Mouse (Mus musculus): ENCODE data around the gene Ctnna3. TPM values are rescaled to one million over a fixed set of nuclear protein-coding genes. Genes with fewer than 3 reads are reported as not detected.

Gene Ctnna3
- polyA plus RNA-seq, 2 experiments = 0.03 TPM; not detected in 1

DNA sequence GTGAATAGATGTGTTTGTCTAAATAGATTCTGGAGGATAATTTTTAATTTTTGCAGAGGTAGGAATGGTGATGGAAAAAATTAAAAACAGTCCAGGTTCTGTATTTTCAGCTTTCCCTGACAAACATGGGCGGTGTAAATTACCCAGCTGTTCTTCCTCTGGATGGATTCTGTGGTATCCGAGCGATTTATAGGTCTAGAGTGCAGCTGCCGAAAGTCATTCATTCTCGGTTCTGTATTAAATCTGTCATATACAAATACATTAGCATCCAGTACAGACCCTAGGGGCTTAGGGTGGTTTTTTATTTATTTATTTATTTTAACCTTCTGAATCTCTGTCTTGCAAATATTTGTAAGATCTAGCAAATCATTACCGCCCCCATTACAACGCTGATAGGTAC is 356.5 kb downstream of the Ctnna3 start:
- H3K27me3 ChIP-seq (ENCODE audit: control insufficient read depth, insufficient read depth, low read length) = no peaks in the 10 kb centered on the region
- no peak for DNase-seq (ENCODE audit: low read depth in 3 of 3, low spot score in 3 of 3)
- no peak overlapping the region for H3K9ac ChIP-seq (replicated peaks)
- no peaks in the 10 kb centered on the region for H3K9me3 ChIP-seq (ENCODE audit: control insufficient read depth, low read length)
- no peak overlapping the region for H3K4me2 ChIP-seq (ENCODE audit: low read depth)
- no peaks in the 10 kb centered on the region for H3K4me1 ChIP-seq (replicated peaks; ENCODE audit: control insufficient read depth in 2 of 2, insufficient read depth in 2 of 2, low read length in 1 of 2)
- WGBS (ENCODE audit: insufficient replicate concordance) = 78% methylated on average over 7 of the region's 7 CpGs
- ATAC-seq (ENCODE audit: insufficient read depth) = no peak
- no peak overlapping the region for H3K27ac ChIP-seq
- no peaks in the 10 kb centered on the region for H3K36me3 ChIP-seq (replicated peaks; ENCODE audit: control insufficient read depth, insufficient read depth, low read depth)
- H3K4me3 ChIP-seq (ENCODE audit: insufficient read depth in 1 of 2, low read depth in 2 of 2, low read length in 2 of 2) = no peak overlapping the region
- no peak for TF ChIP-seq EP300 (IDR thresholded peaks at IDR 0.05; ENCODE audit: low read depth)

DNA sequence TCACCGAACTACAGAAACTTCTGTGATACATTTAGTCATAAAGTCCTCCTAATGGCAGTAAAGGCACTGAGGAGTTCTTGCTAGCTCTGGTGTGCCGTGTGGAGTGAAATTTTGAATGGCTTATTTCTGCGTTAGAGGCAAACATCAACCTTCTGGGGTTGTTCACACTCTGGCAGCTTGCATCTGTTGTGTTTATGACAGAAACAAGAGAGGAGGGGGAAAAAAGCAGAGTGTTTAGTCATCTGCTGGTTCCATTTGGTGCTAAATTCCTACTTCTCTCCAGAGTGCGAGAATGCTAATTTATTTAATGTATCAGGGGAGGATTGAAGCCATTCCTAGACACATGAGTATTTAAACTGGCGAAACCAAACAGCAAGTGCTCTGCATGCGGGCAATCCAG is 374.0 kb downstream of the Ctnna3 start:
- Histone ChIP-seq H3K27ac (no peak overlapping the region), H3K9ac (replicated peaks) (no peak overlapping the region), H3K4me3 (ENCODE audit: insufficient read depth in 1 of 2, low read depth in 2 of 2, low read length in 2 of 2) (no peak overlapping the region), H3K27me3 (ENCODE audit: control insufficient read depth, insufficient read depth, low read length) (no peaks in the 10 kb centered on the region), H3K9me3 (ENCODE audit: control insufficient read depth, low read length) (no peaks in the 10 kb centered on the region), H3K36me3 (replicated peaks; ENCODE audit: control insufficient read depth, insufficient read depth, low read depth) (no peaks in the 10 kb centered on the region), H3K4me2 (ENCODE audit: low read depth) (no peak overlapping the region), H3K4me1 (replicated peaks; ENCODE audit: control insufficient read depth in 2 of 2, insufficient read depth in 2 of 2, low read length in 1 of 2) (no peaks in the 10 kb centered on the region)
- TF ChIP-seq EP300 (IDR thresholded peaks at IDR 0.05; ENCODE audit: low read depth) (no peak), CTCF (IDR thresholded peaks at IDR 0.05; ENCODE audit: low read depth) (no peak)
- no peak for ATAC-seq (ENCODE audit: insufficient read depth)
- 58% methylated on average over 6 of the region's 6 CpGs for WGBS (ENCODE audit: insufficient replicate concordance)
- no peak for DNase-seq (ENCODE audit: low read depth in 3 of 3, low spot score in 3 of 3)

DNA sequence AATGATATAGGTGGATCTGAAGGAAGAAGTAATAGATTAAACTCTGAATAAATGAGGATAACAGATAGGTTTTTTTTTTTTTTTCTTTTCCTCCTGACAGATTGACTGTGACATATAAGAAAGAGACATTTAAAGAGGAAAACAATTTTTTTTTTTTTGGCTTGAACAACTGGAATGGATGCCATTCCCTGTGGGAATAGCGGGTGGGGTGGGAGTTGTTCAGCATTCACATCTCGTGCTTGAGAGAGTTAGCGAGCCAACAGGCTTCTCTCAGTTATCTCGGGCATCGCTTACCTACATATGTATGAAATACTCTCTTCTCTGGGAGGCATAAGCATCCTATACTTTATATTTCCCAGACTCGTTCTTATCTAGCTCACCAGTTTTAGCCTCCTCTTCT is 375.7 kb downstream of the Ctnna3 start:
- WGBS (ENCODE audit: insufficient replicate concordance) = 75% methylated on average over 6 of the region's 6 CpGs
- Histone ChIP-seq H3K9ac (replicated peaks) (no peak overlapping the region), H3K4me1 (replicated peaks; ENCODE audit: control insufficient read depth in 2 of 2, insufficient read depth in 2 of 2, low read length in 1 of 2) (no peaks in the 10 kb centered on the region), H3K4me2 (ENCODE audit: low read depth) (no peak overlapping the region), H3K27ac (no peak overlapping the region), H3K9me3 (ENCODE audit: control insufficient read depth, low read length) (no peaks in the 10 kb centered on the region), H3K27me3 (ENCODE audit: control insufficient read depth, insufficient read depth, low read length) (no peaks in the 10 kb centered on the region), H3K36me3 (replicated peaks; ENCODE audit: control insufficient read depth, insufficient read depth, low read depth) (no peaks in the 10 kb centered on the region), H3K4me3 (ENCODE audit: insufficient read depth in 1 of 2, low read depth in 2 of 2, low read length in 2 of 2) (no peak overlapping the region)
- DNase-seq (ENCODE audit: low read depth in 3 of 3, low spot score in 3 of 3) (no peak), ATAC-seq (ENCODE audit: insufficient read depth) (no peak)
- TF ChIP-seq EP300 (IDR thresholded peaks at IDR 0.05; ENCODE audit: low read depth) = no peak
- no peak for TF ChIP-seq CTCF (IDR thresholded peaks at IDR 0.05; ENCODE audit: low read depth)

- H3K4me2 ChIP-seq (ENCODE audit: low read depth) = no peak overlapping the region
- ATAC-seq (ENCODE audit: insufficient read depth) (no peak), DNase-seq (ENCODE audit: low read depth in 3 of 3, low spot score in 3 of 3) (no peak)
- 37% methylated on average over 1 of the region's 1 CpGs for WGBS (ENCODE audit: insufficient replicate concordance)
- H3K9me3 ChIP-seq (ENCODE audit: control insufficient read depth, low read length) = no peaks in the 10 kb centered on the region
- H3K4me1 ChIP-seq (replicated peaks; ENCODE audit: control insufficient read depth in 2 of 2, insufficient read depth in 2 of 2, low read length in 1 of 2) = no peaks in the 10 kb centered on the region
- no peaks in the 10 kb centered on the region for H3K27me3 ChIP-seq (ENCODE audit: control insufficient read depth, insufficient read depth, low read length)
- H3K4me3 ChIP-seq (ENCODE audit: insufficient read depth in 1 of 2, low read depth in 2 of 2, low read length in 2 of 2) = no peak overlapping the region
- no peak overlapping the region for H3K27ac ChIP-seq
- H3K36me3 ChIP-seq (replicated peaks; ENCODE audit: control insufficient read depth, insufficient read depth, low read depth) = no peaks in the 10 kb centered on the region
- H3K9ac ChIP-seq (replicated peaks) = no peak overlapping the region
- TF ChIP-seq CTCF (IDR thresholded peaks at IDR 0.05; ENCODE audit: low read depth) (no peak), EP300 (IDR thresholded peaks at IDR 0.05; ENCODE audit: low read depth) (no peak)
These were observed 376.4 kb downstream of the Ctnna3 start for GRCm38 (mm10) chr10:63806254-63806653.

GRCm38 (mm10) chr10:63810043-63810617 is 380.2 kb downstream of the Ctnna3 start:
- TF ChIP-seq EP300 (IDR thresholded peaks at IDR 0.05; ENCODE audit: low read depth) = no peak
- no peak for TF ChIP-seq CTCF (IDR thresholded peaks at IDR 0.05; ENCODE audit: low read depth)
- WGBS (ENCODE audit: insufficient replicate concordance) = 32% methylated on average over 9 of the region's 9 CpGs
- H3K4me2 ChIP-seq (ENCODE audit: low read depth) = no peak overlapping the region
- H3K4me1 ChIP-seq (replicated peaks; ENCODE audit: control insufficient read depth in 2 of 2, insufficient read depth in 2 of 2, low read length in 1 of 2) = no peaks in the 10 kb centered on the region
- no peaks in the 10 kb centered on the region for H3K9me3 ChIP-seq (ENCODE audit: control insufficient read depth, low read length)
- H3K27ac ChIP-seq = no peak overlapping the region
- H3K4me3 ChIP-seq (ENCODE audit: insufficient read depth in 1 of 2, low read depth in 2 of 2, low read length in 2 of 2) = no peak overlapping the region
- no peak for DNase-seq (ENCODE audit: low read depth in 3 of 3, low spot score in 3 of 3)
- no peaks in the 10 kb centered on the region for H3K27me3 ChIP-seq (ENCODE audit: control insufficient read depth, insufficient read depth, low read length)
- H3K36me3 ChIP-seq (replicated peaks; ENCODE audit: control insufficient read depth, insufficient read depth, low read depth) = no peaks in the 10 kb centered on the region
- no peak for ATAC-seq (ENCODE audit: insufficient read depth)
- no peak overlapping the region for H3K9ac ChIP-seq (replicated peaks)
